Mouse (Mus musculus): ENCODE measurements at regions not wholly inside any gene's neighbourhood (a gene's known extent, or its start where the extent isn't known, plus 50 kb on each side); places are given as distances from the start of the nearest gene placed in this dataset.

- TF ChIP-seq POLR2A (IDR thresholded peaks at IDR 0.05; ENCODE audit: control insufficient read depth in 1 of 2, insufficient read depth in 1 of 2, low read depth in 1 of 2, low read length in 2 of 2, poor library complexity in 1 of 2) (no peak), POLR2AphosphoS5 (IDR thresholded peaks at IDR 0.05; ENCODE audit: borderline replicate concordance, low read depth, low read length) (no peak), GATA1 (IDR thresholded peaks at IDR 0.05; ENCODE audit: low read depth, low read length) (no peak), MAX (IDR thresholded peaks at IDR 0.05; ENCODE audit: low read length) (no peak), CTCF (IDR thresholded peaks at IDR 0.05 in 2 of 3, conservative IDR thresholded peaks at IDR 0.05 in 1 of 3; ENCODE audit: control insufficient read depth in 1 of 3, insufficient read depth in 1 of 3, low read depth in 2 of 3, low read length in 3 of 3, poor library complexity in 1 of 3, severe bottlenecking in 1 of 3) (no peak), CHD2 (IDR thresholded peaks at IDR 0.05; ENCODE audit: low read length) (no peak), CHD1 (IDR thresholded peaks at IDR 0.05; ENCODE audit: low read depth, low read length) (no peak), USF2 (IDR thresholded peaks at IDR 0.05; ENCODE audit: borderline replicate concordance in 1 of 2, insufficient read depth in 1 of 2, low read depth in 1 of 2, low read length in 2 of 2) (no peak), ZC3H11A (IDR thresholded peaks at IDR 0.05; ENCODE audit: low read depth, low read length) (no peak), MYC (IDR thresholded peaks at IDR 0.05; ENCODE audit: low read depth, low read length) (no peak)
Observed at GRCm38 (mm10) chr6:51758781-51759180, 235.1 kb downstream of the Snx10 start.
